Mouse (Mus musculus) cerebellum, adult 9-10 months (tissue): ENCODE data around the gene Rfc2.
A peak's percentile ranks its signal among the peaks of the same experiment; 100 is the strongest.
"Not testable (repeated sequence)": the region's sequence is repeated elsewhere in the genome, so short reads cannot be mapped to it uniquely, and the experiment has no call there.

Source experiments
- DNase-seq: peaks from one replicate; pipeline ENCODE4 v3.0.0; 2022

The Rfc2 gene

DNA sequence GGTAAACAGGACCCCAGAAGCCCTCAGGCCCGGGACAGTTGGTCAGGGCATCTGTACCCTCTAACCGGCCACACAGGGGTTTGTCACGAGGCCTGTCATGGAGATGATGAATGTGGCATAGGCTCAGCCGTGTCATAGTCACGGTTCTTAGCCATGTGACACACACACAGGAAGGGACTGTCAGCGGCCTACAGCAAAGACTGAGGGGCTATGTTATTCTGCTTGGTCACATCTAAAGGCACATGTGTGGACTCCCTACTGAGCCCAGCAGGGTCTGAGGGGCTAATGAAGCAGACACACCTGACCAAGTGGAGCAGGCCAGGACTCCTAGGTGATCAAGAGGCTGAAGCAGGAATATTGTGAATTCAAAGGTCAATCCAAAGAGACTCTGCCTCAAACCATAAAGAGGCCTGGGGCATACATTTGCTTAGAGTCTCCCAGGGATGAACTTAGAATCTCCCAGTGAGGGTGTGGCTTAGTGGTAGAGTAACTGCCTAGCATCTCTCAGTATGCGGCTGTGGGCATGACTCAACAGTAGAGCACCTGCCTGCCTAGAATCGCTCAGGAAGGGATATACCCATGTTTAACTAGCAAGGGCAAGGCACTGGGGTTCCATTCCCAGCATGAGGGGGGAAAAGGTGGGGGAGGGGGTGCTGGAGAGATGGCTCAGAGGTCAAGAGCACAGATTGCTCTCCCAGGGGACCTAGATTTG is 30.8 kb downstream of the Rfc2 start:
- DNase-seq, result no peak

DNA sequence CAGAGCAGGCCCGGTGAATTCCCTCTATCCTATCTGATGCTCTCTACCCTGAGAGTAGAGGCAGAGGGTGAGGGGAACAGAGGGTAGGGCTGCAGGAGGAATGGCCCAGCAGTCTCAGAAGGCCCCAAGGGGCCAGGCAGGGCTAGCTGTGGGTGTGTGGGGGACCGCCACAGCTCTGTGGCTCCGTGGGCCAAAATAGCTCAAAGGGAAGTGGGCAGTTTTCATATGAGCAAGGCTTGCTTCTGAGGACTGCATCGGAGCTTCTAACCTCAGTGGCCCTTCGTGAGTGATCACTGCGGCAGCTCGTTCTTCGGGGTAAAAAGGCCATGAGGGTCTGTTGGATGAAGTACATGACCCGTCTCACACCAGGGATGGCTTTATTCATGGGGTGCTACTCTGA is 32.6 kb downstream of the Rfc2 start:
- no peak for DNase-seq

DNA sequence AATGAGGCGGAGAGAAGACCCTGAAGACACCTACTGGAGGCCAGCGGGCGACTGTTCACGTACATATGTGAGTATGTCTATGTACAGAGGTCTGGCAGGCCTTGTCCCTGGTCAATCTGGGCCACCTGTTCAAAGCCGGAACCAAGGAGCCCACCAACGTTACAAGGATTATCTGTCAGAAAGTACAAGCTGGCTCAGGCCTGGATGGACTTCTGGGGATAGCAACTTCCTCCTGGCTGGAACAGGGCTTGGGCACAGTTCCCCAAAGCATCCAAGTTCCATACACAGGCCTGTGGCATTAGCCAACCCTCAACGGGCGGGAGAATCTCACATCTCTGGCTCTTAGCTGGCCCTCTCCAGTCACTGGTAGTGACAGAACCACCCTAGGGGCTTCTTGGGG is 33.1 kb downstream of the Rfc2 start:
- no peak for DNase-seq

DNA sequence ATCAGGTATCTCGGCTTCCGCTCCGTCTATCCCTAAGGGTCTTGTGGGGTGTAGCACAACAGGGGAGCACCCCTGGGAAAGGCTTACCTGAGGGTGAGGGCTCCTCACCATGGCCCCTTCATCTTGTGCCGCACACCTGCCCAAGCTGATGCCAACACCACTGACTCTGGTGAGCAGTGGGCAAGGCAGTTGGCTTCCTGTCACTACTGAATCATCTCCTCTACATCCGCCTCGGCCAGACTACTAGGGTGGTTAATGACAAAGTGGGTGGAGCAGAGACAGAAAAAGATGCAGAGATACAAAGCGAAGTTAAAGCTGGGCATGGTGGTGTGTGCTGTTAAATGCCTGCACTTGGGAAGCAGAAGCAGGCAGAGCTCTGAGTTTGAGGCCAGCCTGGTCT is 33.6 kb downstream of the Rfc2 start, which contains the start of gene Lat2:
Gene Lat2, minus strand, starts transcription at position 224 of the 400 bp plus-strand sequence.
- no peak for DNase-seq

DNA sequence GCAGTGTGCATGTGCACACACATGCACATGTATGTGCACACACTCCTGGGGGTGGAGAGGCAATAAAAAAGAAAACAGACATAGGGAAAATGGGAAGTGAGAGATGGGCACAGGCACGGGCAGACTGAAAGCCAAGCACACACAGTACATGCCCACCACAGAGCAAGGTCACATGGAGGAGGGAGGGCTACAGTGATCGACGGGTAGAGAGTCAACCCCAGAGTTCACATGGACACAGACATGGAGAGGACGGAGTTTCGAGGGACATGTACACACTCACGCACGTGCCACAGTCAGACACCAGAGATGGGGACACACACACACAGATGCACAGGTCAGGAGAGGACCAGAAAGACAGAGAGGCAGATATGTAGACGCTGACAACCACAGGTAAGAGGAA is 34.2 kb downstream of the Rfc2 start:
- DNase-seq, result no peak

- DNase-seq, result no peak
Observed at GRCm38 (mm10) chr5:134615780-134616179, 34.6 kb downstream of the Rfc2 start.

DNA sequence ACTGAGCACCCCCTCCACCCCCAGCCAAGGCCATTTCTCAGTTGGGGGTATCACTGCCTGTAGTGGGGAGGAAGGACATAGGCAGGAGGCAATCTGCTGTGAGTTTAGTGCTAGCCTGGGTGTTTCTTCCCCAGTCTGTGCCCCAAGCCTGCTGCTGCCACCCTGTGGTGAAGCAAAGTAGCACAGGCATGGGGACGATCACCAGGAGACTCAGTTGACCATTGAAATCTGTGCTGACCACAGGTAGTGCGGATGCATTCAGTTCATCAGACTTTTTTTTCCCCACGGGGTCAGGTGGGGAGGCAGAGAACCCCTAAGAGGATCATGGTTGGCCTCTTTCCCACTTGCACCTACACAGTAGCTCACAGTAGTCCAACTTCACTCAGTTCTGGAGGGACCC is 35.9 kb downstream of the Rfc2 start:
- peak; percentile 50 for DNase-seq

GRCm38 (mm10) chr5:134620457-134620856 is 39.3 kb downstream of the Rfc2 start:
- DNase-seq, result no peak

GRCm38 (mm10) chr5:134621099-134621640 is 40.0 kb downstream of the Rfc2 start:
- no peak for DNase-seq

GRCm38 (mm10) chr5:134622069-134622468 is 40.9 kb downstream of the Rfc2 start:
- peak; percentile 54 for DNase-seq

GRCm38 (mm10) chr5:134629508-134629907 is 48.3 kb downstream of the Rfc2 start:
- no peak for DNase-seq

DNA sequence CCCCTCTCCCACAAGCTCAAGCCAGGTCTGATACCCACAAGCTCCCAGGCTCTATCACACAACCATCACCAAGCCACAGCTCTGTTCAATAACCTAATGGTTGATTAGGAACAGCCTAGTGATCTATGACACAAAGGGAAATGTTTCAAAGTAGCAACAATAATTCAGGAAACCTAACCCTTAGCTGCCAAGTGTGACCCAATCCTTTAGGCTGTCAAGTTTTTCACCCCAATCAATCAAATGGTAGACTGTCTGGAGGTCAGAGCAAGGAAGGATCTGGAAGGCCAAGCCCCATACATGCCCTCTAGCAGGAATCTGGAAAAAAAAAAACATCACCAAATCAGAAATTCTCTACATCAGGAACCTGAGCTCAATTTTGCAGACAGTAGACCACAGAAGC is 49.7 kb downstream of the Rfc2 start:
- no peak for DNase-seq

DNA sequence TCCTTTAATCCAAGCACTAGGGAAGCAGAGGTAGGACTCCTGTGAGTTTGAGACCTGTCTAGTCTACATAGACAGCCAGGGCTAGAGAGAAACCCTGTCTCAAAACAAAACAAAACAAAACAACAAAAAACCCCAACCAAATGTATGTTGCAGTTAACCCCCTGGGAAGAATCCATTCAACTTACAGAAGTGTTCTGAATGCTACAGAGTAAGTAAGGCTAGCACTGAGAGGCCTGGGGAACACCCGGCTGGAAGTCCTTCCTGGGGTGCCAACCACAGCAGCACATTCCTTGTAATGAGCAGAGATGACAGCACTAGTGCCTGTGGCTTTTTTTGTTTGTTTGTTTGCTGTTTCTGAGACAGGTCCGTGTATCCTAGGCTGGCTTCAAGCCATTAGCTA is 51.7 kb downstream of the Rfc2 start:
- DNase-seq, result no peak

- DNase-seq, result no peak
Observed at GRCm38 (mm10) chr5:134637820-134638367, 56.7 kb downstream of the Rfc2 start.

DNA sequence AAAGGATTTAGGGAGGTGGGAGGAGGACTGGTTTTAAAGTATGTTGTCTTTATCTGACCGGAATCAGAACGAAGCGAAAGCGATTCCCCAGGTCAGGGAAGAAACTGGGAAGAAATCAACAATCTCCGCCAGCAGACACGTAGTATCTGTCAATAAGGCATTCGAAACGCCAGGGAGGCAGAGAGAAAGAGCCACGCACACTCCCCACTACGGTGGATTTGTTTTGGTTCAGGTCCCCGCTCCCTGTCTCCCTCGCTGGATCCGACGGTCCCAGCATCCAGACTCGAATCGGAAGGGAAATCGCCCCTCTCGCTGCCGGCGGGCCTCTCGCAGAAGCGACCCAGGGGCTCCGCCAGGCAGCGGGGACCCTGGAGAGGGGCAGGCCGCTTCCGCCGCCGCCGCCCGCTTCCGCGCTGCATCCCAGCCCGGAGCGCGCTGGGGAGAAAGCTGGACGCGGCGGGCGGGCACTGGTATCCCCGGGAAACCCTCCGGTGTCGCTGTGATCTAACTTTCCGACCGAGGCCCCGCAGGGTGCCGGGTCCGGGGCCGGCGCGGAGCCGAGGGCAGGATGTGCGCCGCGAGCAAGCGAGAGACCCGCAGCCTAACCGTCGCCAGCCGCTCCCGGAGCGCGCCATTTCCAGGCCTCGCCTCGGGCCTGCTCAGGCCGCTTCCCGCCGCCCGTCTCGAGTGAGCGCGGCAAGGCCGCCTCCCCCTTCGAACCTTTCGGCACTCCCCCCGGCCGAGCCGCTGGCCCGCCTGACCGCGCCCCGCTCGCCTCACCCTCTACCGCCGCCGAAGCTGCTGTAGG is 57.5 kb downstream of the Rfc2 start:
- DNase-seq, result no peak

DNA sequence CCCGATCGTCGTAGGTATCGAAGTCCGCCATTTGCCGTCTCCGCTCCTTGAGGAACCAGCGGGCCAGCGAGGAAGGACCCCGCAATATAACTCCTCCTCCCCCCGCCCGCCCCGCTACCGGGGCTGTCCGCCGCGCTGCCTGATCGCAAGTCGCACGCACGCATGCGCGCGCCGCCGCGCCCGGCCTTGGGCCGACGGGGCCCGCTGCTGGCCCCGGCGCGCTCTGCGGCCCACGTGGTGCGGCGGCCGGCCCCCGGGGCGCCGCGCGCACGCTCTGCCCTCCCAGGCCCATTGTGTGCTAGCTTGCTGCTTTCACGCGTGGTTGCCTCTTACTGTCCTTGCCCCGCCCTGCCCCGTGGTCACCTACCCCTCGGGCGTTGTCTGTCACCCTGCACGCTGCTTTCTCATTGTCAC is 58.1 kb downstream of the Rfc2 start, which contains the start of gene Eif4h:
Gene Eif4h, minus strand, starts transcription at position 222 of the 414 bp plus-strand sequence.
- peak; percentile 96 for DNase-seq

- no peak for DNase-seq
Observed at GRCm38 (mm10) chr5:134640371-134640770, 59.2 kb downstream of the Rfc2 start.

GRCm38 (mm10) chr5:134644121-134644520 is 63.0 kb downstream of the Rfc2 start:
- DNase-seq, result no peak

DNA sequence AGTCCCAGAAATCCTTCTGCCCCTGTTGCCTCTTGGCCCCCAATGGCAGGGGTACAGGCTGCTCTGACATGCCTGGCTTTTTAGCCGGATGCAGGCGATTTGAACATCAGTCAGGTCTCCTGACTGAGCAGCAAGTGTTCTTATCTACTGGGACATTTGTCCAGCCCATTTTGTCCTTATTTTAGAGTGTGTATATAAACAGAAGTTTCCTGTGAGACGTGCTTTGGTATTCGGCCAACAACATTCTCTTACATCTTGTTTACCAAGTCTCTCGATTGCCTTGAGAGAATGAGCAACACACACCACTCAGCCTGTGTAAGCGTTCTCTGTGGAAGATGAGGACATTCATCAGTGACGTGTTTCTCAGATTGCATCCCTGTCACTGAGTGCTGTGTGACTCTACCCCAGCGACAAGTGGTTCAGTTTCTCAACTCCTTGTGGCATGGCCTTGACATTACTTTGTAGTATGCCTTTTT is 63.5 kb downstream of the Rfc2 start:
- no peak for DNase-seq

- DNase-seq, result no peak
Observed at GRCm38 (mm10) chr5:134646461-134646860, 65.3 kb downstream of the Rfc2 start.

GRCm38 (mm10) chr5:134647394-134647793 is 66.2 kb downstream of the Rfc2 start:
- no peak for DNase-seq

DNA sequence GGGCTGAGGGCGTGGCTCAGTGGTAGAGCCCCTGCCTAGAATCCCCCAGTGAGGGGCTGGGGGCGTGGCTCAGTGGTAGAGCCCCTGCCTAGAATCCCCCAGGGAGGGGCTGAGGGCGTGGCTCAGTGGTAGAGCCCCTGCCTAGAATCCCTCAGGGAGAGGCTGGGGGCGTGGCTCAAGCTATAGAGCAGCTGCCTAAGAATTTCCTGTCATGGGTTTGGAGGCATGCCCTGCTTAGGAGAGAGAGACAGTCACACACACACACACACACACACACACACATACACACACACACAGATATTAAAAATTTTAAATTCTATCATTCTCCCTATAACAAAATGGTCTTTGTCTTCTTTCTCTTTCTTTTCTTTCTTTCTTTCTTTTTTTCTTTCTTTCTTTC is 67.8 kb downstream of the Rfc2 start:
- not testable (repeated sequence) for DNase-seq

- peak; percentile 28 for DNase-seq
Observed at GRCm38 (mm10) chr5:134650926-134651325, 69.8 kb downstream of the Rfc2 start.
